In the genomic region with DNA sequence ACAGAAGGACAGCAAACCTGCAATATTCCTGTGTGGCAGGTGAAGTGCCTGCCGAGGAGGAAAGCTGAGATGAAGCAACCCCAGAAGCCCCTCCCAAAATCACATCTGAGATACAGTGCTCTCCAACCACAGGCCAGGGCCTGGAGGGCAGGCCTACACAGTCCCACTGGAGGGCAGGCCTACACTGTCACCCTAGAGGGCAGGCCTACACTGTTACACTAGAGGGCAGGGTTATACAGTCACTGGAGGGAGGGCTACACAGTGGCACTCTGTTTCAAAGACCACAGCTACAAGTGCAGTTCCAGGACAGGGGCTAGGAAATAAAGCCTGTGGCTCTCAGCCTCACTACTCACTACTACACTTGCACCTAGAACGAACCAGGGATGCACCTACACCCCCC, we compare ENCODE assay signal across 12 mouse cellular contexts. TPM values are rescaled to one million over a fixed set of nuclear protein-coding genes. Genes with fewer than 3 reads are reported as not detected.
A peak's percentile ranks its signal among the peaks of the same experiment; 100 is the strongest.
DNase-seq lines count a peak whose midpoint lies in the region; ATAC-seq lines count a peak whose summit lies in the region.
"Had no signal": no experiment of that assay in that cellular context is flagged by ENCODE, and none has a peak within 500 bp of the region (broad histone marks: within the 10 kb centered on the region; RNA-seq: fewer than 3 reads in every experiment).

No protein-coding gene starts in this region.

- H3K27me3 ChIP-seq in hindbrain, embryonic 16.5 days (replicated peaks; ENCODE audit: control insufficient read depth, insufficient read depth, low read length) = no peaks in the 10 kb centered on the region
- no peaks in the 10 kb centered on the region for H3K27me3 ChIP-seq in hindbrain, embryonic 12.5 days
- H3K27me3 ChIP-seq in liver, embryonic 11.5 days (replicated peaks; ENCODE audit: control insufficient read depth, insufficient read depth, low read length) = no peaks in the 10 kb centered on the region
- H3K27me3 ChIP-seq: limb, embryonic 13.5 days; Patski had no signal

- H3K9ac ChIP-seq in hindbrain, embryonic 16.5 days (ENCODE audit: low read depth, low read length) = no peak overlapping the region
- H3K9ac ChIP-seq in hindbrain, embryonic 12.5 days = no peak overlapping the region
- H3K9ac ChIP-seq in liver, embryonic 11.5 days (ENCODE audit: low read depth, low read length) = no peak overlapping the region
- H3K9ac ChIP-seq: limb, embryonic 13.5 days had no signal

- H3K4me3 ChIP-seq in hindbrain, embryonic 16.5 days (ENCODE audit: low read length) = no peak overlapping the region
- H3K4me3 ChIP-seq in hindbrain, embryonic 12.5 days = no peak overlapping the region
- no peak overlapping the region for H3K4me3 ChIP-seq in liver, embryonic 11.5 days (ENCODE audit: low read depth, low read length)
- H3K4me3 ChIP-seq: limb, embryonic 13.5 days had no signal

- H3K4me2 ChIP-seq in hindbrain, embryonic 16.5 days (ENCODE audit: low read length) = no peak overlapping the region
- H3K4me2 ChIP-seq in hindbrain, embryonic 12.5 days (replicated peaks) = no peak overlapping the region
- H3K4me2 ChIP-seq in liver, embryonic 11.5 days = no peak overlapping the region
- H3K4me2 ChIP-seq: limb, embryonic 13.5 days had no signal

- peaks cover 15% of the 10 kb centered on the region for H3K4me1 ChIP-seq in hindbrain, embryonic 16.5 days (ENCODE audit: control insufficient read depth, insufficient read depth, low read depth, low read length)
- H3K4me1 ChIP-seq in hindbrain, embryonic 12.5 days = peaks cover 10% of the 10 kb centered on the region
- H3K4me1 ChIP-seq in liver, embryonic 11.5 days (replicated peaks; ENCODE audit: control insufficient read depth, insufficient read depth, low read length) = peaks cover 5% of the 10 kb centered on the region; the same call in 1 of the 2 replicates

- 0 out of 2 replicates have a peak, but pooled peaks have one; percentile 31 for ATAC-seq in hindbrain, embryonic 16.5 days
- no peak for ATAC-seq in hindbrain, embryonic 12.5 days (ENCODE audit: low FRiP score)
- ATAC-seq in liver, embryonic 11.5 days (replicated peaks; ENCODE audit: low FRiP score) = peak; percentile 79
- ATAC-seq: Patski had no signal

- H3K9me3 ChIP-seq in hindbrain, embryonic 16.5 days (ENCODE audit: control insufficient read depth, low read length) = no peaks in the 10 kb centered on the region
- no peaks in the 10 kb centered on the region for H3K9me3 ChIP-seq in hindbrain, embryonic 12.5 days (replicated peaks)
- H3K9me3 ChIP-seq in liver, embryonic 11.5 days (ENCODE audit: control insufficient read depth, low read length) = no peaks in the 10 kb centered on the region
- H3K9me3 ChIP-seq: limb, embryonic 13.5 days had no signal

- peak; percentile 18 for DNase-seq in urinary bladder, postnatal 14 days (ENCODE audit: low spot score)
- no peak for DNase-seq in urinary bladder, postnatal 36 days (ENCODE audit: low spot score in 2 of 2)
- DNase-seq in liver, embryonic 11.5 days (ENCODE audit: low spot score) = no peak
- DNase-seq in spleen, adult 12 weeks (ENCODE audit: low spot score) = no peak
- no peak for DNase-seq in T-cell, adult 2 months (ENCODE audit: low spot score)
- no peak for DNase-seq in urinary bladder, adult 2 months (ENCODE audit: low spot score)
- DNase-seq: heart, adult 18-20 months; kidney, postnatal 36 days had no signal

- no peak overlapping the region for H3K27ac ChIP-seq in hindbrain, embryonic 16.5 days (ENCODE audit: low read depth, low read length)
- H3K27ac ChIP-seq in hindbrain, embryonic 12.5 days = no peak overlapping the region
- H3K27ac ChIP-seq in liver, embryonic 11.5 days (ENCODE audit: low read depth, low read length) = no peak overlapping the region
- H3K27ac ChIP-seq: limb, embryonic 13.5 days had no signal

- H3K36me3 ChIP-seq in hindbrain, embryonic 16.5 days (ENCODE audit: control insufficient read depth, insufficient read depth, low read length) = peaks cover 14% of the 10 kb centered on the region
- H3K36me3 ChIP-seq in hindbrain, embryonic 12.5 days = peaks cover 37% of the 10 kb centered on the region
- peaks cover 6% of the 10 kb centered on the region for H3K36me3 ChIP-seq in liver, embryonic 11.5 days (ENCODE audit: control insufficient read depth, insufficient read depth, low read length)

- 89% methylated on average over 2 of the region's 2 CpGs for WGBS in hindbrain, embryonic 16.5 days
- 71% methylated on average over 2 of the region's 2 CpGs for WGBS in hindbrain, embryonic 12.5 days
- 66% methylated on average over 2 of the region's 2 CpGs for WGBS in liver, embryonic 11.5 days

RNA-seq across cellular contexts. Expression of a gene that starts 56.7 kb away (rescaled TPM):
- 33.1 and 39.7 TPM in 2 replicates for polyA plus RNA-seq in hindbrain, embryonic 16.5 days (2015; fragmentation: Nextera tagmentation; extraction: Ambion mirVana)
- polyA plus RNA-seq in hindbrain, embryonic 12.5 days (2016; fragmentation: Nextera tagmentation; extraction: Ambion mirVana) = 47.8 and 60.3 TPM in 2 replicates
- 28.4 and 29.3 TPM in 2 replicates for polyA plus RNA-seq in liver, embryonic 11.5 days (2014; fragmentation: Nextera tagmentation; extraction: Ambion mirVana)
- polyA plus RNA-seq in urinary bladder, adult 2 months (2012; rRNA removed) = 14.3 and 21.8 TPM in 2 replicates
